Mouse (Mus musculus) forebrain, embryonic 14.5 days (tissue): Measurements from ENCODE around the gene Thada. TPM values are rescaled to one million over a fixed set of nuclear protein-coding genes. Genes with fewer than 3 reads are reported as not detected.

ENCODE experiments used
- ATAC-seq: fragments of 200-750 bp; cut with Nextera tagmentation; 2 replicates; pipeline ENCODE4 v1.8.0; 2017; ENCODE audit warnings: mild to moderate bottlenecking, moderate library complexity
- DNase-seq: peaks from one replicate; pipeline ENCODE4 v3.0.0-alpha.2; 2015; ENCODE audit warnings: low spot score
- H3K27ac ChIP-seq: fragments of 300-500 bp; sonication (generic); 2 replicates; pipeline ENCODE4 v1.5.1; 2014; ENCODE audit warnings: low read depth, mild to moderate bottlenecking, control low read depth, low read length, moderate library complexity
- H3K27me3 ChIP-seq: fragments of 300-500 bp; sonication (generic); replicated peaks from 2 replicates; pipeline ENCODE4 v1.6.1; 2014; ENCODE audit warnings: low read length, control low read depth, mixed read lengths; ENCODE audit not compliant: control insufficient read depth, insufficient read depth
- H3K36me3 ChIP-seq: fragments of 300-500 bp; sonication (generic); 2 replicates; pipeline ENCODE4 v1.6.1; 2014; ENCODE audit warnings: low read length, control low read depth; ENCODE audit not compliant: control insufficient read depth, insufficient read depth
- H3K4me1 ChIP-seq: fragments of 300-500 bp; sonication (generic); 2 replicates; pipeline ENCODE4 v1.6.1; 2014; ENCODE audit warnings: antibody characterized with exemption, low read length, control low read depth; ENCODE audit not compliant: control insufficient read depth, insufficient read depth
- H3K4me2 ChIP-seq: fragments of 300-500 bp; sonication (generic); 2 replicates; pipeline ENCODE4 v1.6.1; 2014; ENCODE audit warnings: mild to moderate bottlenecking, control low read depth, low read length
- H3K4me3 ChIP-seq: fragments of 300-500 bp; sonication (generic); 2 replicates; pipeline ENCODE4 v1.5.1; 2014; ENCODE audit warnings: low read depth, low read length, control low read depth
- H3K9ac ChIP-seq: fragments of 300-500 bp; sonication (generic); 2 replicates; pipeline ENCODE4 v1.6.1; 2014; ENCODE audit warnings: mild to moderate bottlenecking, low read length, control low read depth, moderate library complexity
- H3K9me3 ChIP-seq: fragments of 300-500 bp; sonication (generic); replicated peaks from 2 replicates; pipeline ENCODE4 v1.6.1; 2016; ENCODE audit warnings: low read length, control low read depth, mixed read lengths; ENCODE audit not compliant: control insufficient read depth
- WGBS: fragments of 180-500 bp; shearing (Covaris S2); extraction: QIAGEN DNeasy Blood & Tissue Kit; methylation state at CpG from one replicate; pipeline ENCODE4 v1.1.7; 2014; 5-methylcytosine and 5-hydroxymethylcytosine counted together
- polyA plus RNA-seq: library from polyadenylated mRNA; unstranded; fragments of >200 nt; fragmentation: Nextera tagmentation; extraction: Ambion mirVana; gene quantifications from 2 replicates; pipeline ENCODE4 v1.2.1, GENCODE M21; 2014

Thada gene
- polyA plus RNA-seq, 1 experiment from 2014 or later, result 4.0 TPM

- H3K36me3 ChIP-seq, result no peaks in the 10 kb centered on the region
- DNase-seq, result no peak
- H3K9ac ChIP-seq, result no peak overlapping the region
- 92% methylated on average over 3 of the region's 3 CpGs for WGBS
- no peak for ATAC-seq
- no peaks in the 10 kb centered on the region for H3K27me3 ChIP-seq
- no peaks in the 10 kb centered on the region for H3K9me3 ChIP-seq
- peaks cover 9% of the 10 kb centered on the region for H3K4me1 ChIP-seq
- H3K4me2 ChIP-seq, result no peak overlapping the region
- no peak overlapping the region for H3K4me3 ChIP-seq
- no peak overlapping the region for H3K27ac ChIP-seq
Measured at GRCm38 (mm10) chr17:84144130-84144529, 321.9 kb downstream of the Thada start.

- Histone ChIP-seq H3K27ac (no peak overlapping the region), H3K4me1 (peaks cover 1% of the 10 kb centered on the region), H3K9ac (no peak overlapping the region), H3K36me3 (no peaks in the 10 kb centered on the region), H3K27me3 (no peaks in the 10 kb centered on the region), H3K4me2 (no peak overlapping the region), H3K9me3 (no peaks in the 10 kb centered on the region), H3K4me3 (no peak overlapping the region)
- DNase-seq (no peak), ATAC-seq (no peak)
- WGBS, result 61% methylated on average over 12 of the region's 12 CpGs
Measured at GRCm38 (mm10) chr17:84143219-84143844, 322.7 kb downstream of the Thada start.

- no peaks in the 10 kb centered on the region; the same call in 1 of the 2 replicates for H3K4me1 ChIP-seq
- 85% methylated on average over 6 of the region's 6 CpGs for WGBS
- no peak overlapping the region for H3K4me3 ChIP-seq
- no peaks in the 10 kb centered on the region for H3K27me3 ChIP-seq
- no peak for DNase-seq
- no peak overlapping the region for H3K9ac ChIP-seq
- no peak for ATAC-seq
- no peaks in the 10 kb centered on the region for H3K9me3 ChIP-seq
- H3K36me3 ChIP-seq, result no peaks in the 10 kb centered on the region
- H3K27ac ChIP-seq, result no peak overlapping the region
- no peak overlapping the region for H3K4me2 ChIP-seq
Measured at GRCm38 (mm10) chr17:84141691-84142090, 324.3 kb downstream of the Thada start.

GRCm38 (mm10) chr17:84140822-84141507 lies 325.0 kb downstream of the Thada start:
- H3K27me3 ChIP-seq, result no peaks in the 10 kb centered on the region
- 85% methylated on average over 10 of the region's 10 CpGs for WGBS
- H3K4me3 ChIP-seq, result no peak overlapping the region
- no peaks in the 10 kb centered on the region for H3K36me3 ChIP-seq
- no peaks in the 10 kb centered on the region for H3K9me3 ChIP-seq
- no peak for DNase-seq
- no peaks in the 10 kb centered on the region; the same call in 1 of the 2 replicates for H3K4me1 ChIP-seq
- no peak overlapping the region for H3K27ac ChIP-seq
- H3K9ac ChIP-seq, result no peak overlapping the region
- no peak overlapping the region for H3K4me2 ChIP-seq
- no peak for ATAC-seq

Other genes with a start within 250 kb of the Thada start
- 0.88 and 1.3 TPM in 2 replicates for gene Plekhh2, start 45.7 kb upstream of the Thada start, polyA plus RNA-seq
- gene Dync2li1, start 160.3 kb upstream of the Thada start, polyA plus RNA-seq, result 42.5 and 43.3 TPM in 2 replicates
- gene Abcg8, start 210.1 kb upstream of the Thada start, polyA plus RNA-seq, result 0.05 TPM in 1 of 2 replicates, not detected in the other
- 3.6 and 4.1 TPM in 2 replicates for gene Abcg5, start 216.8 kb upstream of the Thada start, polyA plus RNA-seq